Mouse (Mus musculus): Measurements from ENCODE around the gene Olfr764-ps1.
"Not testable (repeated sequence)": the region's sequence is repeated elsewhere in the genome, so short reads cannot be mapped to it uniquely, and the experiment has no call there.

DNA sequence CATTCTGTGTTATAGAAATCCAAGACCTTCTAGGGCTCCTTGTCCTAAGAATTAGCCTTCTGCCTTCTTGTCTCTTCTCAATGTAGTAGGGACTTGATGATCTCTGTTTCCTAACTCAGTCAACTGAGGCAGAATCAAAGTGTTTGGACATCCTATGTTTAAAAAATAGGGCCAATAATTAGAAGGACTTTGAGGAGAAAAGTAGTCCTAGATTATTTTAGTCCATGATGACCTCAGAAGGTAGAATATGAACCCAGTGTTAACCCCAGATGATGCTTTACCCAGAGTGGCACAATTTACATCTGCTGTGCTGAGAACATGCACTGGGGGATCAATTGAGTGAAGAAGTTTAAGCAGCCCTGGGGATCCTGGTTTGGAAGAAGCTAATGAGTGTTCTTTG lies 10.2 kb upstream of the Olfr764-ps1 start, which contains the start of gene Olfr765:
- TF ChIP-seq CTCF (IDR thresholded peaks at IDR 0.05; ENCODE audit: low read depth, low read length); POLR2A (IDR thresholded peaks at IDR 0.05; ENCODE audit: borderline replicate concordance, low read depth, low read length): not testable (repeated sequence)
